Mouse (Mus musculus): ENCODE measurements around the gene Dnajb12. TPM values are rescaled to one million over a fixed set of nuclear protein-coding genes. Genes with fewer than 3 reads are reported as not detected.

Gene Dnajb12
- polyA plus RNA-seq, 1 experiment from 2014 or later, result 27.4 TPM

DNA sequence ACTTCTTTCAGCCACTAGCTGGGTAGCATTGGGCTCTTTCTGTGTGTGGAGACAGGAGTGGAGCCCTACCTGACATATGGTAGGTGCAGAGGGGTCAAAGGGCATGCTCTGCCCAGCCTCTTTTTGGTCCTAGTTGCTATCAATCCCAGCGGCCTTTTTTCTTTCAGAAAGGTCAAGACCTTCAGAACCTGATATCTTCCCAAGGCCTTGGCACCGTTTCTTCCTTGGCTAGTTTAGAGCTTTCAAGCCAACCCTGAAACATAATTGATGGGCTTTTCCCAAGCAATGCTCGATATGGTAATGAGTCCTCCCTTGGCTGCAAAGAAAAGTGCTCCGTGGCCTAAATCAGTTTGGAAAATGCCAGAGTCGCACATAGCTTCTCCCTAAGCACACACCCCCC, 36.2 kb upstream of the Dnajb12 start:
- Histone ChIP-seq H3K9ac (ENCODE audit: low read depth, low read length) (no peak overlapping the region), H3K36me3 (ENCODE audit: control insufficient read depth, insufficient read depth) (no peaks in the 10 kb centered on the region), H3K4me3 (ENCODE audit: low read depth, low read length) (no peak overlapping the region), H3K27me3 (replicated peaks; ENCODE audit: control insufficient read depth, insufficient read depth, low read length) (no peaks in the 10 kb centered on the region), H3K9me3 (ENCODE audit: control insufficient read depth) (no peaks in the 10 kb centered on the region), H3K4me2 (replicated peaks; ENCODE audit: low read depth) (no peak overlapping the region), H3K27ac (ENCODE audit: low read depth, low read length) (no peak overlapping the region), H3K4me1 (replicated peaks; ENCODE audit: control insufficient read depth, insufficient read depth, low read length) (0 out of 2 replicates have a peak, but pooled peaks cover 4% of the 10 kb centered on the region)
- 52% methylated on average over 5 of the region's 5 CpGs for WGBS
- ATAC-seq, result no peak
- no peak for TF ChIP-seq CTCF (IDR thresholded peaks at IDR 0.05; ENCODE audit: low read depth)

- 38% methylated on average over 9 of the region's 9 CpGs for WGBS
- Histone ChIP-seq H3K4me3 (ENCODE audit: low read depth, low read length) (no peak overlapping the region), H3K9me3 (ENCODE audit: control insufficient read depth) (no peaks in the 10 kb centered on the region), H3K9ac (ENCODE audit: low read depth, low read length) (no peak overlapping the region), H3K27me3 (replicated peaks; ENCODE audit: control insufficient read depth, insufficient read depth, low read length) (no peaks in the 10 kb centered on the region), H3K36me3 (ENCODE audit: control insufficient read depth, insufficient read depth) (peaks cover 4% of the 10 kb centered on the region; the same call in 1 of the 2 replicates), H3K4me2 (replicated peaks; ENCODE audit: low read depth) (no peak overlapping the region), H3K4me1 (replicated peaks; ENCODE audit: control insufficient read depth, insufficient read depth, low read length) (0 out of 2 replicates have a peak, but pooled peaks cover 4% of the 10 kb centered on the region), H3K27ac (ENCODE audit: low read depth, low read length) (no peak overlapping the region)
- peak; percentile 74 for ATAC-seq
- TF ChIP-seq CTCF (IDR thresholded peaks at IDR 0.05; ENCODE audit: low read depth), result no peak
These were observed 34.7 kb upstream of the Dnajb12 start for GRCm38 (mm10) chr10:59844686-59845085.

GRCm38 (mm10) chr10:59846416-59846815, 32.9 kb upstream of the Dnajb12 start:
- Histone ChIP-seq H3K4me2 (replicated peaks; ENCODE audit: low read depth) (no peak overlapping the region), H3K36me3 (ENCODE audit: control insufficient read depth, insufficient read depth) (peaks cover 4% of the 10 kb centered on the region; the same call in 1 of the 2 replicates), H3K27ac (ENCODE audit: low read depth, low read length) (no peak overlapping the region), H3K9me3 (ENCODE audit: control insufficient read depth) (no peaks in the 10 kb centered on the region), H3K27me3 (replicated peaks; ENCODE audit: control insufficient read depth, insufficient read depth, low read length) (no peaks in the 10 kb centered on the region), H3K4me3 (ENCODE audit: low read depth, low read length) (no peak overlapping the region), H3K4me1 (replicated peaks; ENCODE audit: control insufficient read depth, insufficient read depth, low read length) (0 out of 2 replicates have a peak, but pooled peaks cover 4% of the 10 kb centered on the region), H3K9ac (ENCODE audit: low read depth, low read length) (no peak overlapping the region)
- no peak for ATAC-seq
- WGBS, result 74% methylated on average over 6 of the region's 6 CpGs
- TF ChIP-seq CTCF (IDR thresholded peaks at IDR 0.05; ENCODE audit: low read depth), result peak; percentile 38

DNA sequence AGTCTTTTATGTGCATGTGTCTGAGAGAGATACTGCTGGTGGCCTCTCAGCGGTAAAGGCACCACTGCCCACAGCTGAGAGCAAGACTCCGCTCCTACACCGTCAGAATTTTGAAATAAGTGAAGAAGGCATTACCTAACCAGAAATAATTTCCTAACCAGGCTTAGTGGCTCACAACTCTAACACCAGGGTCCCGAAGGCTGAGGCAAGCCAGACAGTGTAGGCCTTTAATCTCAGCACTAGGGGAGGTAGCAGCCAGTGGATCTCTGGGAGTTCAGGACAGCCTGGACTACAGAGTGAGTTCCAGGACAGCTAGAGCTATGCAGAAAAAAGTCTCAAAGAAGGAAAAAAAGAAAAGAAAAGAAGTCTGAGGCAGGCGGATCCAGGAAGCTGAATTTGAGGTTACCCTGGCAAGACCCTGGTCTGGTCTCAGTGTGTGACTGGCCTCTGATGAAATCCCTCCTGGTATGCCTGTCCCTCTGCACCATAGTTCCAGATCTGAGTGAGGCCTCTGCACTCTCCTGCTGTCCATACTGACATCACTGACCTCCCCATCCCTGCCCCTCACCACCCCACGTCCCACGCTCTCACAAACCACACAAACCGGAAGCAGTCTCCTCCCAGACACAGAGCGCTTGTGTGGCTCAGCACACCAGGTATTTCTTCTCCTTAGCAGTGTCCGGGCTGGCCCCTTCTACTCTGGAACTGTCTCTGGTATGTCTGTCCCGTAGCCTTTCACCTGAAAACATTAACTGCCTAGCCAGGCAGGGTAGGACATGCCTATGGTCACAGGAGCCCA, 31.1 kb upstream of the Dnajb12 start:
- WGBS, result 87% methylated on average over 11 of the region's 11 CpGs
- no peak overlapping the region for H3K4me3 ChIP-seq (ENCODE audit: low read depth, low read length)
- no peak overlapping the region for H3K27ac ChIP-seq (ENCODE audit: low read depth, low read length)
- TF ChIP-seq CTCF (IDR thresholded peaks at IDR 0.05; ENCODE audit: low read depth), result no peak
- H3K27me3 ChIP-seq (replicated peaks; ENCODE audit: control insufficient read depth, insufficient read depth, low read length), result no peaks in the 10 kb centered on the region
- H3K9me3 ChIP-seq (ENCODE audit: control insufficient read depth), result no peaks in the 10 kb centered on the region
- no peak overlapping the region for H3K9ac ChIP-seq (ENCODE audit: low read depth, low read length)
- H3K4me1 ChIP-seq (replicated peaks; ENCODE audit: control insufficient read depth, insufficient read depth, low read length), result 0 out of 2 replicates have a peak, but pooled peaks cover 4% of the 10 kb centered on the region
- no peak for ATAC-seq
- H3K36me3 ChIP-seq (ENCODE audit: control insufficient read depth, insufficient read depth), result peaks cover 4% of the 10 kb centered on the region; the same call in 1 of the 2 replicates
- H3K4me2 ChIP-seq (replicated peaks; ENCODE audit: low read depth), result no peak overlapping the region

- no peak overlapping the region for H3K27ac ChIP-seq (ENCODE audit: low read depth, low read length)
- no peaks in the 10 kb centered on the region for H3K9me3 ChIP-seq (ENCODE audit: control insufficient read depth)
- no peaks in the 10 kb centered on the region for H3K27me3 ChIP-seq (replicated peaks; ENCODE audit: control insufficient read depth, insufficient read depth, low read length)
- H3K4me1 ChIP-seq (replicated peaks; ENCODE audit: control insufficient read depth, insufficient read depth, low read length), result 0 out of 2 replicates have a peak, but pooled peaks cover 4% of the 10 kb centered on the region
- TF ChIP-seq CTCF (IDR thresholded peaks at IDR 0.05; ENCODE audit: low read depth), result no peak
- no peak overlapping the region for H3K4me2 ChIP-seq (replicated peaks; ENCODE audit: low read depth)
- no peak overlapping the region for H3K9ac ChIP-seq (ENCODE audit: low read depth, low read length)
- H3K4me3 ChIP-seq (ENCODE audit: low read depth, low read length), result no peak overlapping the region
- H3K36me3 ChIP-seq (ENCODE audit: control insufficient read depth, insufficient read depth), result peaks cover 4% of the 10 kb centered on the region; the same call in 1 of the 2 replicates
- ATAC-seq, result no peak
- 77% methylated on average over 9 of the region's 9 CpGs for WGBS
These were observed 30.4 kb upstream of the Dnajb12 start for GRCm38 (mm10) chr10:59848953-59849352.

GRCm38 (mm10) chr10:59849371-59849770, 30.0 kb upstream of the Dnajb12 start:
- Histone ChIP-seq H3K4me2 (replicated peaks; ENCODE audit: low read depth) (no peak overlapping the region), H3K36me3 (ENCODE audit: control insufficient read depth, insufficient read depth) (peaks cover 4% of the 10 kb centered on the region; the same call in 1 of the 2 replicates), H3K4me3 (ENCODE audit: low read depth, low read length) (no peak overlapping the region), H3K4me1 (replicated peaks; ENCODE audit: control insufficient read depth, insufficient read depth, low read length) (0 out of 2 replicates have a peak, but pooled peaks cover 4% of the 10 kb centered on the region), H3K9me3 (ENCODE audit: control insufficient read depth) (no peaks in the 10 kb centered on the region), H3K27me3 (replicated peaks; ENCODE audit: control insufficient read depth, insufficient read depth, low read length) (no peaks in the 10 kb centered on the region), H3K27ac (ENCODE audit: low read depth, low read length) (no peak overlapping the region), H3K9ac (ENCODE audit: low read depth, low read length) (no peak overlapping the region)
- WGBS, result 91% methylated on average over 7 of the region's 7 CpGs
- no peak for TF ChIP-seq CTCF (IDR thresholded peaks at IDR 0.05; ENCODE audit: low read depth)
- no peak for ATAC-seq
